Mouse (Mus musculus) small intestine, adult 2 months (tissue): ENCODE data around the gene Thap11.

Experiments
- CTCF ChIP-seq: fragments of 200-500 bp; IDR thresholded peaks from 2 replicates; pipeline ENCODE4 v1.5.1; 2012; ENCODE audit warnings: low read depth, mild to moderate bottlenecking, control low read depth, inconsistent platforms, low read length, moderate library complexity, mixed read lengths; ENCODE audit not compliant: insufficient replicate concordance, insufficient read length; ENCODE audit errors: extremely low read depth
- POLR2A ChIP-seq: fragments of 200-500 bp; IDR thresholded peaks from 2 replicates; pipeline ENCODE4 v1.6.1; 2012; ENCODE audit warnings: low read depth, mild to moderate bottlenecking, control low read depth, inconsistent platforms, low read length, moderate library complexity

DNA sequence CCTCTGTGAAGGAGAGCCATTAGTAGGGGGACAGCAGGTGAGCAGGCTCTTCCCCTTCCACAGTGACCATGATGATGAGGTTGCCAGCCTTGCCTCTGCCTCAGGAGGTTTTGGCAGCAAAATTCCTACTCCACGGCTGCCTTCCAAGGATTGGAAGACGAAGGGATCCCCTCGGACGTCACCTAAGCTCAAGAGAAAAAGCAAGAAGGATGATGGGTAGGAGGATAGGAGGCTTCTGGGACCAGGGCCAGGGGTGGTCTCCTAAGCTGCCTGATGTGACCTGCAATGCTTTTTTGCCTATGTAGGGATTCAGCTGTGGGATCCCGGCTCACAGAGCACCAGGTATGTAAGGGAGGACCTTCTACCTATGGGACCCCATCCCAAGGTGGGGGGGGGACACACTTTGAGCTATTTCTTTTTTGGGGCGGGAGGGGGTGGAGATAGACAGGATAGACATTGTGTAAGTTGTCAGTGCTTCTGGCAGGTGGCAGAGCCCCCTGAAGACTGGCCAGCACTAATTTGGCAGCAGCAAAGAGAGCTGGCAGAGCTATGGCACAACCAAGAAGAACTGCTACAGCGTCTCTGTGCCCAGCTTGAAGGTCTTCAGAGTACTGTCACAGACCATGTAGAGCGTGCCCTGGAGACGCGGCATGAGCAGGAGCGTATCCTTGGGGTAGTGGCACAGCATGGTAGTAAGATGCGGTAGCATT, 35.0 kb downstream of the Thap11 start:
- TF ChIP-seq POLR2A (no peak), CTCF (no peak)
